Mouse (Mus musculus) cortical plate, adult 2 months (tissue): ENCODE data around the gene Gm28230. TPM values are rescaled to one million over a fixed set of nuclear protein-coding genes. Genes with fewer than 3 reads are reported as not detected.

Experiments
- H3K27ac ChIP-seq: fragments of 200-500 bp; 2 replicates; pipeline ENCODE4 v1.5.1; 2012; ENCODE audit warnings: low read length, control low read depth, inconsistent platforms; ENCODE audit not compliant: insufficient read depth
- H3K4me1 ChIP-seq: fragments of 200-500 bp; 2 replicates; pipeline ENCODE4 v1.6.1; 2011; ENCODE audit warnings: low read length; ENCODE audit not compliant: control insufficient read depth, insufficient read depth
- H3K4me3 ChIP-seq: fragments of 200-500 bp; 2 replicates; pipeline ENCODE4 v1.5.1; 2011; ENCODE audit warnings: mild to moderate bottlenecking, low read length, control low read depth; ENCODE audit not compliant: insufficient read depth
- CTCF ChIP-seq: fragments of 200-500 bp; IDR thresholded peaks from 2 replicates; pipeline ENCODE4 v1.5.1; 2011; ENCODE audit warnings: mild to moderate bottlenecking, control low read depth, low read length; ENCODE audit not compliant: insufficient read depth; ENCODE audit errors: extremely low read depth
- POLR2A ChIP-seq: fragments of 200-500 bp; IDR thresholded peaks from 2 replicates; pipeline ENCODE4 v1.6.1; 2011; ENCODE audit warnings: mild to moderate bottlenecking, low read length, control low read depth; ENCODE audit not compliant: insufficient read depth; ENCODE audit errors: extremely low read depth
- polyA plus RNA-seq: library from polyadenylated mRNA; depleted of rRNA; stranded (reverse); fragments of >200 nt; gene quantifications from 2 replicates; pipeline ENCODE4 v1.2.3, GENCODE M21; 2012

The Gm28230 gene
- polyA plus RNA-seq, 1 experiment = not detected

GRCm38 (mm10) chr2:74713239-74714150 lies 13.0 kb upstream of the Gm28230 start:
- Histone ChIP-seq H3K27ac (no peak overlapping the region), H3K4me3 (no peak overlapping the region), H3K4me1 (no peaks in the 10 kb centered on the region)
- TF ChIP-seq CTCF = no peak
- TF ChIP-seq POLR2A = no peak

GRCm38 (mm10) chr2:74714156-74714789 lies 12.3 kb upstream of the Gm28230 start:
- no peak for TF ChIP-seq POLR2A
- TF ChIP-seq CTCF = no peak
- H3K4me1 ChIP-seq = no peaks in the 10 kb centered on the region
- H3K27ac ChIP-seq = no peak overlapping the region
- no peak overlapping the region for H3K4me3 ChIP-seq

- Histone ChIP-seq H3K27ac (no peak overlapping the region), H3K4me1 (no peaks in the 10 kb centered on the region), H3K4me3 (no peak overlapping the region)
- TF ChIP-seq CTCF (no peak), POLR2A (no peak)
Observed at GRCm38 (mm10) chr2:74714881-74715280, 11.6 kb upstream of the Gm28230 start.

GRCm38 (mm10) chr2:74715504-74716241 lies 10.9 kb upstream of the Gm28230 start:
- TF ChIP-seq POLR2A (no peak), CTCF (peak; percentile 75)
- Histone ChIP-seq H3K27ac (no peak overlapping the region), H3K4me3 (no peak overlapping the region), H3K4me1 (no peaks in the 10 kb centered on the region)

- Histone ChIP-seq H3K27ac (no peak overlapping the region), H3K4me1 (no peaks in the 10 kb centered on the region), H3K4me3 (no peak overlapping the region)
- TF ChIP-seq POLR2A = no peak
- no peak for TF ChIP-seq CTCF
Observed at GRCm38 (mm10) chr2:74720384-74720783, 6.1 kb upstream of the Gm28230 start.

- Histone ChIP-seq H3K27ac (no peak overlapping the region), H3K4me1 (no peaks in the 10 kb centered on the region), H3K4me3 (no peak overlapping the region)
- TF ChIP-seq POLR2A = no peak
- no peak for TF ChIP-seq CTCF
Observed at GRCm38 (mm10) chr2:74720955-74721491, 5.5 kb upstream of the Gm28230 start.

GRCm38 (mm10) chr2:74721882-74722281 lies 4.6 kb upstream of the Gm28230 start:
- H3K4me3 ChIP-seq = no peak overlapping the region
- no peak overlapping the region for H3K27ac ChIP-seq
- TF ChIP-seq POLR2A (no peak), CTCF (no peak)
- H3K4me1 ChIP-seq = no peaks in the 10 kb centered on the region

GRCm38 (mm10) chr2:74722949-74723348 lies 3.6 kb upstream of the Gm28230 start:
- no peak overlapping the region for H3K4me3 ChIP-seq
- TF ChIP-seq CTCF (no peak), POLR2A (no peak)

GRCm38 (mm10) chr2:74724244-74725015 lies 2.1 kb upstream of the Gm28230 start:
- TF ChIP-seq CTCF = no peak
- TF ChIP-seq POLR2A = no peak
- Histone ChIP-seq H3K27ac (no peak overlapping the region), H3K4me1 (no peaks in the 10 kb centered on the region)

More at GRCm38 (mm10) chr2:74722949-74723348, 3.6 kb upstream of the Gm28230 start:
- no peak overlapping the region for H3K27ac ChIP-seq
- no peaks in the 10 kb centered on the region for H3K4me1 ChIP-seq

More at GRCm38 (mm10) chr2:74724244-74725015, 2.1 kb upstream of the Gm28230 start:
- no peak overlapping the region for H3K4me3 ChIP-seq
